In the genomic region with DNA sequence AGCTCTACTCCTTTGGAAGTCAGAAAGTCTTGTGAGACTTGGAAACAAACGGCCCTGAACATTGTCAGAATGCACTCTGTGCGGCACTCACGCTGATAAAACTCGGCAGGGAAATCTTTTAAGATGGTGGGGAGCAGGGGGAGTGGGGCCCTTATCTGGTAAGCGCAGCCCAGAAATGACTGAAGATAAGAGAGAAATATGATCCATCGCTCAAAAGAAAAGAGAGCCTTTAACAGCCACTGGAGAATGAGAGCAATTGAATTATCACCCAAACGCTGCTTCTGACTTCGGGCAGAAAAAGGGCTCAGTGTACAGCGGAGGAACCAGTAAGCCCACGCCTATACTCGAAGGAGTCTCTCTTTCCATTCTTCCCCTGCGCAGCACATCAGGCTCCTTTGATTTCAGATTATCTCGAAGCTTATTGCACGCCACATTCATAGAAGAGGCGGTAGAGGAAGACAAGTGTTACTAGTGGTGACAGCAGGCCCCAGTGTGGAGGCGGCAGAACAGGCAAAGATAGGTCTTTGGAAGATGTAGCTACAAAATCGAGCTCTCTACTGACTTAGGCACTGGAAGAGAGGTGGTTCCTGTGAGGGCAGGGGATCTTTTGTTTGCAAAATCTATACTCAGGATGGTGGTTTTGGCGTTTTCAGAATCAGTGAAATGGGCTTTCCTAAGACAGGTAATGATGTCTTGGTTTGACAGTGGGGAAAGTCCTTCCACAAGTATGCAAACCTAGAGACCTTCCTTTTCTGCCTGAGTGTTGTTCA, we compare ENCODE assay signal across 9 mouse cellular contexts.
DNase-seq lines count a peak whose midpoint lies in the region; ATAC-seq and TF ChIP-seq lines count a peak whose summit lies in the region.
"Had no signal": no experiment of that assay in that cellular context is flagged by ENCODE, and none has a peak within 500 bp of the region (broad histone marks: within the 10 kb centered on the region; RNA-seq: fewer than 3 reads in every experiment).

No protein-coding gene starts in this region.

- no peaks in the 10 kb centered on the region for H3K36me3 ChIP-seq in heart, embryonic 16.5 days (ENCODE audit: control insufficient read depth, insufficient read depth)
- no peaks in the 10 kb centered on the region for H3K36me3 ChIP-seq in E14TG2a.4 (ENCODE audit: insufficient read depth, low read length)
- H3K36me3 ChIP-seq in liver, embryonic 13.5 days, result no peaks in the 10 kb centered on the region

- WGBS in heart, embryonic 16.5 days, result 12% methylated on average over 18 of the region's 18 CpGs
- 12% methylated on average over 18 of the region's 18 CpGs for WGBS in liver, embryonic 13.5 days (ENCODE audit: insufficient replicate concordance)

- no peak for DNase-seq in heart, adult 9 months (ENCODE audit: low spot score in 2 of 2)
- peak; percentile 78 for DNase-seq in induced T-regulatory cell, adult 2 months (ENCODE audit: low read depth)
- DNase-seq in liver, embryonic 13.5 days, result peak; percentile 53
- no peak for DNase-seq in cerebellum, adult 9-11 months
- no peak for DNase-seq in T-cell, adult 2 months (ENCODE audit: low spot score)
- no peak for DNase-seq in adrenal gland, postnatal 10 days

- ATAC-seq in heart, embryonic 16.5 days (replicated peaks; ENCODE audit: extremely low read depth, insufficient read depth, low FRiP score), result peak; percentile 37; the same call in 1 of the 2 replicates
- ATAC-seq in liver, embryonic 13.5 days (ENCODE audit: low read depth), result peak; percentile 86

- H3K9ac ChIP-seq in heart, embryonic 16.5 days (ENCODE audit: low read length), result peak overlapping the region; percentile 10; the same call in 1 of the 2 replicates
- H3K9ac ChIP-seq in liver, embryonic 13.5 days, result no peak overlapping the region; the same call in 1 of the 2 replicates

- no peak overlapping the region for H3K27ac ChIP-seq in heart, embryonic 16.5 days (ENCODE audit: low read length)
- no peak overlapping the region for H3K27ac ChIP-seq in liver, embryonic 13.5 days
- H3K27ac ChIP-seq: macrophage had no signal

- H3K4me3 ChIP-seq in heart, embryonic 16.5 days (ENCODE audit: low read length), result peak overlapping the region; percentile 24
- peak overlapping the region; percentile 39; the same call in 1 of the 2 replicates for H3K4me3 ChIP-seq in E14TG2a.4 (replicated peaks; ENCODE audit: low read length)
- H3K4me3 ChIP-seq in liver, embryonic 13.5 days (replicated peaks), result 0 out of 2 replicates have a peak overlapping the region, but pooled peaks have one; percentile 8

- no peaks in the 10 kb centered on the region for H3K9me3 ChIP-seq in heart, embryonic 16.5 days (replicated peaks; ENCODE audit: control insufficient read depth, low read length)
- H3K9me3 ChIP-seq in E14TG2a.4 (ENCODE audit: low read length), result peaks cover 4% of the 10 kb centered on the region; the same call in 1 of the 2 replicates
- H3K9me3 ChIP-seq in liver, embryonic 13.5 days (replicated peaks), result no peaks in the 10 kb centered on the region

- H3K4me1 ChIP-seq in heart, embryonic 16.5 days (ENCODE audit: control insufficient read depth, insufficient read depth, low read length), result peaks cover 18% of the 10 kb centered on the region
- H3K4me1 ChIP-seq in E14TG2a.4 (replicated peaks; ENCODE audit: low read depth, low read length), result peaks cover 42% of the 10 kb centered on the region
- peaks cover 24% of the 10 kb centered on the region for H3K4me1 ChIP-seq in liver, embryonic 13.5 days (replicated peaks)

- TF ChIP-seq CTCF in E14TG2a.4 (conservative IDR thresholded peaks at IDR 0.05; ENCODE audit: low read length), result no peak

- H3K27me3 ChIP-seq in heart, embryonic 16.5 days (ENCODE audit: control insufficient read depth, insufficient read depth, low read length), result no peaks in the 10 kb centered on the region
- H3K27me3 ChIP-seq in E14TG2a.4 (ENCODE audit: insufficient read depth, low read length), result peaks cover 6% of the 10 kb centered on the region
- H3K27me3 ChIP-seq in liver, embryonic 13.5 days, result peaks cover 2% of the 10 kb centered on the region; the same call in 1 of the 2 replicates

- H3K4me2 ChIP-seq in heart, embryonic 16.5 days (ENCODE audit: low read depth, low read length), result peak overlapping the region; percentile 59
- peak overlapping the region; percentile 40 for H3K4me2 ChIP-seq in liver, embryonic 13.5 days

Comparison
In these comparisons a context has a peak if more than half of its experiments do, and no peak if none do; other contexts are left out.
1. DNase-seq: peak in induced T-regulatory cell, adult 2 months (single experiment) and liver, embryonic 13.5 days (single experiment); none in heart, adult 9 months (0 of 2), cerebellum, adult 9-11 months (single experiment), T-cell, adult 2 months (single experiment) and adrenal gland, postnatal 10 days (single experiment).
2. Peak in every context shown above with its lines, with median percentiles within 50 percentile points of each other: H3K4me3 ChIP-seq.